Comparison of ENCODE assay signal across 8 mouse cellular contexts in the genomic region with DNA sequence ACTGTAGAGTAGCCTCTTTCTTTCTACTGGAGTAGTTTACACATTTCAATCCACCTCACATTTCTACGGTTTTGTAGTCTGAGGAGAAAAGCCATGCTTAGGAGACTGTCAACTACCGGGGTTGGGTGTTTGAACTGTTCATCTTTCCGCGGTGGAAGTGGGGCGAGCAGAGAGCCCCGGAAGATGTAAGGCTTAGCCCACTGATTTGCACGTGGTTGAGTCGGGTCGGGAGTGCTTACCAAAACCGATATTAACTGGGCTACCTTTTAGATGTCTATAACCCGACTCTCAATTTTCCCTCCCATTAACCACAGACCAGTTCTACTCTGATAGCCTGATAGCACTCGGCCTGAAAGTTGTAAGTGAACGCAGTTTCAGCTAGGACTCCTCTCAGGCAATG. TPM values are rescaled to one million over a fixed set of nuclear protein-coding genes. Genes with fewer than 3 reads are reported as not detected.
DNase-seq lines count a peak whose midpoint lies in the region; ATAC-seq and TF ChIP-seq lines count a peak whose summit lies in the region.

No protein-coding gene starts in this region.

- TF ChIP-seq POLR2A in kidney, adult 2 months (IDR thresholded peaks at IDR 0.05; ENCODE audit: low read depth, low read length), result no peak

- no peaks in the 10 kb centered on the region for H3K9me3 ChIP-seq in embryonic facial prominence, embryonic 10.5 days
- no peaks in the 10 kb centered on the region for H3K9me3 ChIP-seq in hindbrain, embryonic 14.5 days (ENCODE audit: control insufficient read depth, low read length)
- no peaks in the 10 kb centered on the region for H3K9me3 ChIP-seq in neural tube, embryonic 14.5 days (ENCODE audit: control insufficient read depth, low read length)

- TF ChIP-seq CTCF in left cerebral cortex, adult 2 months (IDR thresholded peaks at IDR 0.05), result no peak
- TF ChIP-seq CTCF in kidney, adult 2 months (conservative IDR thresholded peaks at IDR 0.05; ENCODE audit: insufficient read depth, insufficient read length, low read depth, low read length), result no peak

- peaks cover 23% of the 10 kb centered on the region for H3K27me3 ChIP-seq in embryonic facial prominence, embryonic 10.5 days (replicated peaks; ENCODE audit: low read depth, poor library complexity, severe bottlenecking)
- peaks cover 50% of the 10 kb centered on the region for H3K27me3 ChIP-seq in hindbrain, embryonic 14.5 days (ENCODE audit: control insufficient read depth, insufficient read depth, low read length)
- H3K27me3 ChIP-seq in neural tube, embryonic 14.5 days (ENCODE audit: control insufficient read depth, insufficient read depth, low read length), result peaks cover 22% of the 10 kb centered on the region
- peaks cover 20% of the 10 kb centered on the region for H3K27me3 ChIP-seq in kidney, adult 2 months (replicated peaks; ENCODE audit: control insufficient read depth, insufficient read depth, low read length)

- peaks cover 38% of the 10 kb centered on the region for H3K36me3 ChIP-seq in embryonic facial prominence, embryonic 10.5 days (replicated peaks)
- H3K36me3 ChIP-seq in hindbrain, embryonic 14.5 days (replicated peaks; ENCODE audit: control insufficient read depth, insufficient read depth), result no peaks in the 10 kb centered on the region
- no peaks in the 10 kb centered on the region for H3K36me3 ChIP-seq in neural tube, embryonic 14.5 days (ENCODE audit: control insufficient read depth, insufficient read depth, low read length)
- H3K36me3 ChIP-seq in kidney, adult 2 months (ENCODE audit: control insufficient read depth, insufficient read depth, low read length), result no peaks in the 10 kb centered on the region

- peak overlapping the region; percentile 54 for H3K4me2 ChIP-seq in hindbrain, embryonic 14.5 days (replicated peaks)
- peak overlapping the region; percentile 57; the same call in 1 of the 2 replicates for H3K4me2 ChIP-seq in neural tube, embryonic 14.5 days (ENCODE audit: low read depth, low read length)

- intact Hi-C loops in left cerebral cortex, adult 2 months (cut with DNase I), result no loop called here
- intact Hi-C loops in left cerebral cortex, postnatal 10 days (cut with DNase I), result loop anchor here (10.0 kb wide), 1 partner anchor 298 kb away; no protein-coding TSS in a partner anchor
- intact Hi-C loops in gastrocnemius, postnatal 14 days (cut with DNase I; ENCODE audit: low total_unique reads), result no loop called here

- ATAC-seq in hindbrain, embryonic 14.5 days (ENCODE audit: low FRiP score), result no peak
- ATAC-seq in neural tube, embryonic 14.5 days (ENCODE audit: low read depth), result no peak

- no peak overlapping the region for H3K9ac ChIP-seq in hindbrain, embryonic 14.5 days
- H3K9ac ChIP-seq in neural tube, embryonic 14.5 days (replicated peaks; ENCODE audit: low read depth, low read length), result no peak overlapping the region

- peak overlapping the region; percentile 55 for H3K4me3 ChIP-seq in left cerebral cortex, adult 2 months
- H3K4me3 ChIP-seq in embryonic facial prominence, embryonic 10.5 days, result peak overlapping the region; percentile 85
- H3K4me3 ChIP-seq in hindbrain, embryonic 14.5 days (replicated peaks; ENCODE audit: low read length), result peak overlapping the region; percentile 38
- H3K4me3 ChIP-seq in neural tube, embryonic 14.5 days (ENCODE audit: low read depth, low read length), result 0 out of 2 replicates have a peak overlapping the region, but pooled peaks have one; percentile 36
- no peak overlapping the region for H3K4me3 ChIP-seq in kidney, adult 2 months (ENCODE audit: insufficient read depth, low read depth, low read length)

- H3K4me1 ChIP-seq in embryonic facial prominence, embryonic 10.5 days, result peaks cover 58% of the 10 kb centered on the region
- peaks cover 18% of the 10 kb centered on the region; the same call in 1 of the 2 replicates for H3K4me1 ChIP-seq in hindbrain, embryonic 14.5 days (replicated peaks; ENCODE audit: control insufficient read depth, insufficient read depth, low read length)
- H3K4me1 ChIP-seq in neural tube, embryonic 14.5 days (ENCODE audit: control insufficient read depth, insufficient read depth, low read length), result peaks cover 19% of the 10 kb centered on the region; the same call in 1 of the 2 replicates
- no peaks in the 10 kb centered on the region for H3K4me1 ChIP-seq in kidney, adult 2 months (ENCODE audit: control insufficient read depth, insufficient read depth, low read length)

- 2% methylated on average over 13 of the region's 13 CpGs for WGBS in embryonic facial prominence, embryonic 10.5 days
- WGBS in hindbrain, embryonic 14.5 days, result 6% methylated on average over 13 of the region's 13 CpGs
- WGBS in neural tube, embryonic 14.5 days, result 7% methylated on average over 13 of the region's 13 CpGs
- WGBS in kidney, adult 2 months, result 26% methylated on average over 13 of the region's 13 CpGs

- DNase-seq in left cerebral cortex, adult 2 months (ENCODE audit: extremely low spot score in 1 of 2, low spot score in 2 of 2), result no peak
- DNase-seq in left cerebral cortex, postnatal 10 days (ENCODE audit: extremely low spot score in 1 of 2, low spot score in 2 of 2), result no peak
- DNase-seq in embryonic facial prominence, embryonic 10.5 days (ENCODE audit: low spot score), result no peak
- no peak for DNase-seq in hindbrain, embryonic 14.5 days (ENCODE audit: low spot score)
- DNase-seq in gastrocnemius, postnatal 14 days, result no peak
- DNase-seq in ovary, adult 18-20 months (ENCODE audit: low spot score), result no peak
- DNase-seq in kidney, adult 2 months, result no peak

- H3K27ac ChIP-seq in left cerebral cortex, adult 2 months, result no peak overlapping the region
- no peak overlapping the region for H3K27ac ChIP-seq in embryonic facial prominence, embryonic 10.5 days (replicated peaks)
- no peak overlapping the region for H3K27ac ChIP-seq in hindbrain, embryonic 14.5 days
- no peak overlapping the region for H3K27ac ChIP-seq in neural tube, embryonic 14.5 days (ENCODE audit: low read depth, low read length)
- no peak overlapping the region for H3K27ac ChIP-seq in kidney, adult 2 months (ENCODE audit: insufficient read depth, low read depth, low read length)

RNA-seq across cellular contexts. Expression of a gene that starts 2.8 kb away (rescaled TPM):
- total RNA-seq in left cerebral cortex, adult 2 months (2021), result 1 to 10 TPM; 5.5 to 7.9 TPM
- total RNA-seq in left cerebral cortex, postnatal 10 days (2021), result 1 to 10 TPM; 6.1 to 6.3 TPM
- polyA plus RNA-seq in embryonic facial prominence, embryonic 10.5 days (2016; fragmentation: Nextera tagmentation; extraction: Ambion mirVana), result 51.2 and 61.3 TPM in 2 replicates
- polyA plus RNA-seq in hindbrain, embryonic 14.5 days (2014; fragmentation: Nextera tagmentation; extraction: Ambion mirVana), result 9.8 and 10.3 TPM in 2 replicates
- polyA plus RNA-seq in neural tube, embryonic 14.5 days (2014; fragmentation: Nextera tagmentation; extraction: Ambion mirVana), result 3.7 and 9.1 TPM in 2 replicates
- total RNA-seq in gastrocnemius, postnatal 14 days (2021), result under 1 TPM; 0.16 to 0.41 TPM
- 2.3 and 8.4 TPM in 2 replicates for polyA plus RNA-seq in kidney, adult 2 months (2012; rRNA removed)
